Mouse (Mus musculus): ENCODE results near the gene Filip1l. TPM values are rescaled to one million over a fixed set of nuclear protein-coding genes. Genes with fewer than 3 reads are reported as not detected.

Filip1l gene
- polyA plus RNA-seq, 1 experiment: 13.8 TPM

DNA sequence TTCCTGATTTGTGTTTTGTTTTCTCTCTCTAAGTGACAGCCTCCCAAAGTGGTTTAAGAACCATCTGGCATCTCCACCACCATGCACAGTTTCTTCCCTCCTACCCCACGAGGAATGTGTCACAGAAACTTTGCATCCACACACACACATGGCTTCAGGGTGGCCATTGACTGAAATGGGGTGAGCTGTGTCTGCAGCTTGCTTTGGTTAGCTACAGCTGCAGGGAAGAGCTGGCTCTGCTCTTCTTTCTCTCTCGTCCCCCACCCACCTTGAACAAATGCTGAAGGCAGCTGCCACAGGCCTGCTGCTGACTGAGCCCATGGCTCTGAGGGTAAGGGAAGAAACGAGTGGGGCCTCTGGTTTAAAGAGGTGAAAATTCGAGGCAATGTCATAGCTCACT is 59.9 kb downstream of the Filip1l start:
- 63% methylated on average over 4 of the region's 4 CpGs for WGBS
- H3K27ac ChIP-seq (ENCODE audit: control insufficient read depth, insufficient read depth, low read depth, low read length, poor library complexity): no peak overlapping the region
- H3K4me1 ChIP-seq (ENCODE audit: control insufficient read depth, insufficient read depth, low read length): no peaks in the 10 kb centered on the region
- no peak overlapping the region for H3K4me3 ChIP-seq (replicated peaks; ENCODE audit: control insufficient read depth, low read depth, low read length)
- no peak for TF ChIP-seq CTCF (IDR thresholded peaks at IDR 0.05; ENCODE audit: control insufficient read depth, insufficient read depth, low read length)
- no peak for TF ChIP-seq POLR2A (IDR thresholded peaks at IDR 0.05; ENCODE audit: borderline replicate concordance, control insufficient read depth, low read depth, low read length)

DNA sequence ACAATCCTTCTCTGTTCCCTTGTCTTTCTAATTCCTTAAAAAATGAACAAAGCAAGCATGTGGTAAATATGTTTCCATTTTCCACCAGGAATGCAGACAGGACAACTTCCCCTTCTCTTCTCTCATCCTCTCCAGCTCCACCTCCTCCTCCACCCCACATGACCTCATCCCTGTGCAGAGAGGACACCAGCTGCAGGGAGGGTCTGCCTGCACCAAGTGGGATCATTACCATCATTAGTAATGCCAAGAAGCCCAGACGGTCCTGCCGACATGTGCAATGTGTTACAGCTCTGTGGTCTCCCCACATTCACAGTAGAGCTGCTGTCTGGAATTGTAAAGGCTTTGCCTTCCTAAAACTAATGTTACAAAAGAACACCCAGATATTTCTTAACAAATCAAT is 63.2 kb downstream of the Filip1l start:
- WGBS: 86% methylated on average over 2 of the region's 2 CpGs
- Histone ChIP-seq H3K4me1 (ENCODE audit: control insufficient read depth, insufficient read depth, low read length) (no peaks in the 10 kb centered on the region), H3K27ac (ENCODE audit: control insufficient read depth, insufficient read depth, low read depth, low read length, poor library complexity) (no peak overlapping the region), H3K4me3 (replicated peaks; ENCODE audit: control insufficient read depth, low read depth, low read length) (no peak overlapping the region)
- TF ChIP-seq CTCF (IDR thresholded peaks at IDR 0.05; ENCODE audit: control insufficient read depth, insufficient read depth, low read length): no peak
- no peak for TF ChIP-seq POLR2A (IDR thresholded peaks at IDR 0.05; ENCODE audit: borderline replicate concordance, control insufficient read depth, low read depth, low read length)

DNA sequence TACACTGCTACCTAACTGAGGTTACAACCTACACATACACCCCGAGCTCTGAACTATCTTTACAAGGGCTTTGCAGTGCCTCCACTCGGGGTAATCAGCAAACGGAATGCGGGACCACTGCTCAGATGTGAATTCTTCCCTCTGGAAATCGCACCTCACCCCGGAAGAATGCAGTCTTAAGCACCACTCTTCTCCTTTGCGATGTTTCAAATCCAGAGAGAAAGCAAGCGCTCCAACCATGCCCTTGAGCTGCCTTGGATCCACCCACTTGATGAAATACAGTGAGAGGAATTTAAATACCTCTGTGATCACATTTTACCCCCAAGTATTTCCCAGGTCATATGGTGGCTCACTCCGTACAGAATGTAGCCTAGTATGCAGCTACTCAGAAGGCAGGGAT is 64.1 kb downstream of the Filip1l start:
- no peak for TF ChIP-seq CTCF (IDR thresholded peaks at IDR 0.05; ENCODE audit: control insufficient read depth, insufficient read depth, low read length)
- TF ChIP-seq POLR2A (IDR thresholded peaks at IDR 0.05; ENCODE audit: borderline replicate concordance, control insufficient read depth, low read depth, low read length): no peak
- 87% methylated on average over 9 of the region's 9 CpGs for WGBS
- no peak overlapping the region for H3K27ac ChIP-seq (ENCODE audit: control insufficient read depth, insufficient read depth, low read depth, low read length, poor library complexity)
- no peaks in the 10 kb centered on the region; the same call in 1 of the 2 replicates for H3K4me1 ChIP-seq (ENCODE audit: control insufficient read depth, insufficient read depth, low read length)
- H3K4me3 ChIP-seq (replicated peaks; ENCODE audit: control insufficient read depth, low read depth, low read length): no peak overlapping the region

DNA sequence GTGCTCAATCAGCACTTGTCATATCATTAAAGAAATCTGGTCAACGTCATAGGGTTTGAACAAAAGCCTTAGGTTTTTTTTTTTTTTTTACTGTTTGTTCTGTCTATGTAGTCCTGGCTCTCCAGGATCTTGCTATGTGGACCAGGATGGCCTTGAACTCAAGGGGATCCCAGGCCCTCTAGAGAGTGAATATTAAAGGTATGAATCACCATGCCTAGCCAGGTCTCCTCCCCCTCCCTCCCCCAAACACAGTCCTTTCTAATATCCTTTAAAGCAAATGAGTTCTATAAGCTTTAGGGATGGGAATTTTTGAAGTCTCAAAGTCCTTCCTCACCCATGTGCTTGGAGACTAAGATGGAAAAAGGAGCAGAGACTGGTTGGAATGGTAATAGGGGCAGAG is 65.1 kb downstream of the Filip1l start:
- 58% methylated on average over 1 of the region's 1 CpGs for WGBS
- no peaks in the 10 kb centered on the region; the same call in 1 of the 2 replicates for H3K4me1 ChIP-seq (ENCODE audit: control insufficient read depth, insufficient read depth, low read length)
- no peak overlapping the region for H3K4me3 ChIP-seq (replicated peaks; ENCODE audit: control insufficient read depth, low read depth, low read length)
- no peak for TF ChIP-seq POLR2A (IDR thresholded peaks at IDR 0.05; ENCODE audit: borderline replicate concordance, control insufficient read depth, low read depth, low read length)
- no peak for TF ChIP-seq CTCF (IDR thresholded peaks at IDR 0.05; ENCODE audit: control insufficient read depth, insufficient read depth, low read length)
- no peak overlapping the region for H3K27ac ChIP-seq (ENCODE audit: control insufficient read depth, insufficient read depth, low read depth, low read length, poor library complexity)

DNA sequence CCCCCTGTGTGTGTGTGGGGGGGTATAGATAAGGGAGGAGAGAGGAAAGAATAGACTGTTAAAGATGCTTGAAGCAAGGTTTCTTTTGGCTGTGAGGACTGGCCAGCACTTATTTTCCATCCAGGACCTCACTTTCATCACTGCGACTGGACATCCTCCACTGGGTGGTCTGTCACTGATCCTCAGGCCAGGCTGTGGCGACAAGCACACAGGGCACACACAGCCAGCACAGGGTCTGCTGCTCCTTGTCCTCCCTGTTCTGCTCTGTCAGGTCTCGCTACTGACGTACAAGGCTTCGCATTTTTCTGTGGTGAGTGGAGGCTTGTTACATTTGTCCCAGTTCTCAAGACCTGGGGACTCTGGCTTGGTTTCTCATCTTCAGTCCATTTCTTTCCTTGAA is 66.4 kb downstream of the Filip1l start:
- Histone ChIP-seq H3K27ac (ENCODE audit: control insufficient read depth, insufficient read depth, low read depth, low read length, poor library complexity) (no peak overlapping the region), H3K4me3 (replicated peaks; ENCODE audit: control insufficient read depth, low read depth, low read length) (no peak overlapping the region), H3K4me1 (ENCODE audit: control insufficient read depth, insufficient read depth, low read length) (no peaks in the 10 kb centered on the region; the same call in 1 of the 2 replicates)
- WGBS: 91% methylated on average over 5 of the region's 5 CpGs
- no peak for TF ChIP-seq CTCF (IDR thresholded peaks at IDR 0.05; ENCODE audit: control insufficient read depth, insufficient read depth, low read length)
- no peak for TF ChIP-seq POLR2A (IDR thresholded peaks at IDR 0.05; ENCODE audit: borderline replicate concordance, control insufficient read depth, low read depth, low read length)

DNA sequence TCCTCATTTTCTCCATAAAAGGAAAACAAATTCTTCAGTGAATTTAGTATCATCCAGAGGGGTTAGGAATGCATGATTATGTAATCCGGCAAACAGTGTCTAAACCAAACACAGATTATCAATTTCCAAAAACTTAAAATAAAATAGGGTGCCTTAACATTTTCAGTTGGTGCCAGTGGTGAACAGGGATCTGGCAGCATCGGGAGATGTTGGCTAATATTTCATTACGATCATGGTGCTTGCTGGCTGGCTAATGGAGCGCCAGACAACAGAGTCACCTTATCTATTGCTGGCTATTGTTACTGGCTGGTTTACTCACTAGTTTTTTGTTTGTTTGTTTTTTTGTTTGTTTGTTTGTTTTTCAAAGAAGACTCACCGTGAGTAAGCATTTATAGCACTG is 67.0 kb downstream of the Filip1l start:
- no peak overlapping the region for H3K4me3 ChIP-seq (replicated peaks; ENCODE audit: control insufficient read depth, low read depth, low read length)
- TF ChIP-seq CTCF (IDR thresholded peaks at IDR 0.05; ENCODE audit: control insufficient read depth, insufficient read depth, low read length): no peak
- no peak for TF ChIP-seq POLR2A (IDR thresholded peaks at IDR 0.05; ENCODE audit: borderline replicate concordance, control insufficient read depth, low read depth, low read length)
- WGBS: 85% methylated on average over 5 of the region's 5 CpGs
- H3K4me1 ChIP-seq (ENCODE audit: control insufficient read depth, insufficient read depth, low read length): no peaks in the 10 kb centered on the region; the same call in 1 of the 2 replicates
- no peak overlapping the region for H3K27ac ChIP-seq (ENCODE audit: control insufficient read depth, insufficient read depth, low read depth, low read length, poor library complexity)

DNA sequence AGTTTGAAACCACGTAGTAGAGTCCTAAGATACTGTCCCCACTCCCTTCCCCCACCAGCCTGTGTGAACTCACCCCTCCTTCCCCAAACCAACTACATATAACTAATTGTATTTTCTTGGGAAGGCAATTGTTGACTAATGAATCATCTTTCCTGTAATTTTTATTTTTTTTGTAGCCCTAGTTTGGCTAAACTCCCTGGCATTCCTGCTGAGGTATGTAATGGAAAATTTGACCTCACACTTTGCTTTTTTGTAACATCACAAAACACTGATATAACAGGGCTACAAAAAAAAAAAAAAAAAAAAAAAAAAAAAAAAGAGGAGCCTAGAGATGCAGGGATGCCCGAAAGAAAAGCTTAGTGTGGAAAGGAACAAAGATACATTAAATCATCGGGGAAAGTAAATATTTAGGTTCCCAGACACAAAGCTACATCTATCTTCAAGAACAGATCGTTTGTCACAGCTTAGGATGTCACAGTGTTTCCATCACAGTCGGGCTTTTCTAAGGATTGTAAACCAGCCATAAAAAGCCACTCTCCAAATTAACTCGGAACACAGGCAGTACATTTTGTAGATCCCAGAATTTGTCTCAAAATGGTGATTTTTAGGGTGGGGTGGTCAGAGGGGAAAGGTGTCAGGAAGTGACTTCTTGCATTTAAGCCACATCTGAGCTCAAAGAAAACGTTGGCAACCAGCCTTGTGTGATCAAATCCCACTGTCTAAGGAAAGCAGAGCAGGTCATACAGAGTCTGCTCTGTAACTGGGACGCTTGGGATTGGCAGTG is 68.1 kb downstream of the Filip1l start:
- 58% methylated on average over 8 of the region's 8 CpGs for WGBS
- Histone ChIP-seq H3K4me3 (replicated peaks; ENCODE audit: control insufficient read depth, low read depth, low read length) (no peak overlapping the region), H3K4me1 (ENCODE audit: control insufficient read depth, insufficient read depth, low read length) (no peaks in the 10 kb centered on the region; the same call in 1 of the 2 replicates), H3K27ac (ENCODE audit: control insufficient read depth, insufficient read depth, low read depth, low read length, poor library complexity) (no peak overlapping the region)
- TF ChIP-seq POLR2A (IDR thresholded peaks at IDR 0.05; ENCODE audit: borderline replicate concordance, control insufficient read depth, low read depth, low read length) (no peak), CTCF (IDR thresholded peaks at IDR 0.05; ENCODE audit: control insufficient read depth, insufficient read depth, low read length) (no peak)

DNA sequence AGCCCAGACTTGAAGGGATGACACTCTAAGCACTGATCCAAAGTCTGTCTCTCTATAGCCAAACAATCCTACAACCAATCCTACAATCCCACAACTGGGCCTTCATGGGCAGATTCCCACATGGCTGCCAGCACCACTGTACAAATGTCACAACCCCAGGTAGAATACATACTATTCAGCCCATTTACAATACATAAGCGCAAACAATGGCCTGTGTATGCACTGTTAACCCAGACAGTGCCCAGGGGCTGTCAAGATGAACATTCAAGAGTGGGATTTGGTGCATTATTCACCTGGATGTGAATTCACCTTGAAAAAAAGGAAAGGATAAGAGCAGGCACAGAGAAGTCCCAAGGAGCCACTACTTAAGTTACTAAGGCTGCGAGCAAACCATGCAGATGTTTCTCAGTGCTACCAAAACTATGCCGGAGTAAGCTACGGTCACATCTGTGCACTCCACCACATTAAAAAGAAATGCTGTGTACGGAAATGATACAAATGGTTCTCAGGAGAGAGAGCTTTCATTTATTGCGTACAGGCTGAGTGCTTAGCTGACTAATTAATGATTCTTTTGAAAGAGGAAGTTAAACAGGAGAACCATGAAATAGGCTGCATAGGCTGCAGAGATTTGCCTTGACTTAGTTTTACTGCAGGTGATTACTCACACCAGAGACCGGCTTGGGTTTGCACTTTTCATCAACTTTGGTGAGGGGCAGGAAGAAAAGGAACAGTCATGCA is 69.0 kb downstream of the Filip1l start:
- 25% methylated on average over 7 of the region's 7 CpGs for WGBS
- H3K4me3 ChIP-seq (replicated peaks; ENCODE audit: control insufficient read depth, low read depth, low read length): no peak overlapping the region
- H3K4me1 ChIP-seq (ENCODE audit: control insufficient read depth, insufficient read depth, low read length): no peaks in the 10 kb centered on the region; the same call in 1 of the 2 replicates
- TF ChIP-seq POLR2A (IDR thresholded peaks at IDR 0.05; ENCODE audit: borderline replicate concordance, control insufficient read depth, low read depth, low read length) (no peak), CTCF (IDR thresholded peaks at IDR 0.05; ENCODE audit: control insufficient read depth, insufficient read depth, low read length) (no peak)
- no peak overlapping the region for H3K27ac ChIP-seq (ENCODE audit: control insufficient read depth, insufficient read depth, low read depth, low read length, poor library complexity)
